Mouse (Mus musculus) C2C12 (cell line): ENCODE measurements at regions not wholly inside any gene's neighbourhood (a gene's known extent, or its start where the extent isn't known, plus 50 kb on each side); places are given as distances from the start of the nearest gene placed in this dataset.

Source experiments
- CTCF ChIP-seq: IDR thresholded peaks from one replicate; pipeline ENCODE4 v1.5.1; 2011; ENCODE audit not compliant: control insufficient read depth, insufficient read depth, insufficient read length
- MAX ChIP-seq: IDR thresholded peaks from one replicate; pipeline ENCODE4 v1.6.1; 2011; ENCODE audit warnings: mild to moderate bottlenecking, control low read depth
- MYOD1 ChIP-seq: IDR thresholded peaks from one replicate; pipeline ENCODE4 v1.6.1; 2011; ENCODE audit warnings: low read depth; ENCODE audit not compliant: control insufficient read depth, insufficient read length
- MYOG ChIP-seq: IDR thresholded peaks from one replicate; pipeline ENCODE4 v1.6.1; 2011; ENCODE audit not compliant: control insufficient read depth, insufficient read length; ENCODE audit errors: extremely low read depth
- USF1 ChIP-seq: IDR thresholded peaks from one replicate; pipeline ENCODE4 v1.6.1; 2011; ENCODE audit warnings: low read depth, mild to moderate bottlenecking, control low read depth, moderate library complexity

GRCm38 (mm10) chr13:73070531-73070908 is 189.8 kb upstream of the Irx4 start:
- TF ChIP-seq MYOG (no peak), MYOD1 (no peak), USF1 (no peak), MAX (no peak), CTCF (no peak)
